Mouse (Mus musculus) intestine, embryonic 14.5 days (tissue): ENCODE results near the gene Dusp7. TPM values are rescaled to one million over a fixed set of nuclear protein-coding genes. Genes with fewer than 3 reads are reported as not detected.

Source experiments
- ATAC-seq: fragments of 200-750 bp; cut with Nextera tagmentation; replicated peaks from 2 replicates; pipeline ENCODE4 v1.8.0; 2017; ENCODE audit warnings: low read depth, moderate number of reproducible peaks, moderate TSS enrichment, moderate library complexity; ENCODE audit not compliant: low FRiP score, low TSS enrichment
- DNase-seq: peaks from one replicate; pipeline ENCODE4 v3.0.0-alpha.2; 2018; ENCODE audit warnings: low spot score
- H3K27ac ChIP-seq: fragments of 300-500 bp; sonication (generic); 2 replicates; pipeline ENCODE4 v1.5.1; 2014; ENCODE audit warnings: low read depth, mild to moderate bottlenecking, control low read depth
- H3K27me3 ChIP-seq: fragments of 300-500 bp; sonication (generic); replicated peaks from 2 replicates; pipeline ENCODE4 v1.6.1; 2014; ENCODE audit warnings: low read length, control low read depth; ENCODE audit not compliant: control insufficient read depth, insufficient read depth
- H3K36me3 ChIP-seq: fragments of 300-500 bp; sonication (generic); 2 replicates; pipeline ENCODE4 v1.6.1; 2014; ENCODE audit warnings: low read length, control low read depth; ENCODE audit not compliant: control insufficient read depth, insufficient read depth
- H3K4me1 ChIP-seq: fragments of 300-500 bp; sonication (generic); replicated peaks from 2 replicates; pipeline ENCODE4 v1.6.1; 2014; ENCODE audit warnings: low read length, control low read depth, mixed read lengths; ENCODE audit not compliant: control insufficient read depth, insufficient read depth
- H3K4me2 ChIP-seq: fragments of 300-500 bp; sonication (generic); 2 replicates; pipeline ENCODE4 v1.6.1; 2014; ENCODE audit warnings: low read length
- H3K4me3 ChIP-seq: fragments of 300-500 bp; sonication (generic); 2 replicates; pipeline ENCODE4 v1.5.1; 2014; ENCODE audit warnings: low read depth, low read length, control low read depth, mixed read lengths
- H3K9ac ChIP-seq: fragments of 300-500 bp; sonication (generic); 2 replicates; pipeline ENCODE4 v1.6.1; 2014; ENCODE audit warnings: mild to moderate bottlenecking, low read length
- H3K9me3 ChIP-seq: fragments of 300-500 bp; sonication (generic); 2 replicates; pipeline ENCODE4 v1.6.1; 2016; ENCODE audit warnings: low read length, control low read depth; ENCODE audit not compliant: control insufficient read depth
- WGBS: fragments of 180-500 bp; shearing (Covaris S2); extraction: QIAGEN DNeasy Blood & Tissue Kit; methylation state at CpG from one replicate; pipeline ENCODE4 v1.1.7; 2014; 5-methylcytosine and 5-hydroxymethylcytosine counted together
- polyA plus RNA-seq: library from polyadenylated mRNA; unstranded; fragments of >200 nt; fragmentation: Nextera tagmentation; extraction: Ambion mirVana; gene quantifications from 2 replicates; pipeline ENCODE4 v1.2.1, GENCODE M21; 2014

Dusp7 gene
- polyA plus RNA-seq, 1 experiment from 2014 or later, result 19.8 TPM

GRCm38 (mm10) chr9:106369801-106370485 lies 1.5 kb downstream of the Dusp7 start:
- Histone ChIP-seq H3K36me3 (peaks cover 38% of the 10 kb centered on the region), H3K27me3 (no peaks in the 10 kb centered on the region), H3K9ac (peak overlapping the region; percentile 82), H3K27ac (no peak overlapping the region), H3K4me3 (peak overlapping the region; percentile 81), H3K4me1 (peaks cover 32% of the 10 kb centered on the region), H3K4me2 (peak overlapping the region; percentile 73), H3K9me3 (no peaks in the 10 kb centered on the region)
- DNase-seq (no peak), ATAC-seq (no peak)
- WGBS, result 6% methylated on average over 11 of the region's 11 CpGs

- peak overlapping the region; percentile 73 for H3K4me2 ChIP-seq
- ATAC-seq, result no peak
- no peaks in the 10 kb centered on the region for H3K27me3 ChIP-seq
- no peak overlapping the region for H3K27ac ChIP-seq
- peaks cover 32% of the 10 kb centered on the region for H3K4me1 ChIP-seq
- no peaks in the 10 kb centered on the region for H3K9me3 ChIP-seq
- H3K9ac ChIP-seq, result peak overlapping the region; percentile 82; the same call in 1 of the 2 replicates
- 85% methylated on average over 30 of the region's 30 CpGs for WGBS
- no peak for DNase-seq
- peak overlapping the region; percentile 81 for H3K4me3 ChIP-seq
- peaks cover 40% of the 10 kb centered on the region for H3K36me3 ChIP-seq
Measured at GRCm38 (mm10) chr9:106370620-106371383, 2.4 kb downstream of the Dusp7 start.

- ATAC-seq, result no peak
- no peaks in the 10 kb centered on the region for H3K9me3 ChIP-seq
- H3K9ac ChIP-seq, result no peak overlapping the region
- H3K4me1 ChIP-seq, result peaks cover 32% of the 10 kb centered on the region
- 47% methylated on average over 6 of the region's 6 CpGs for WGBS
- no peak for DNase-seq
- peak overlapping the region; percentile 73 for H3K4me2 ChIP-seq
- H3K36me3 ChIP-seq, result peaks cover 40% of the 10 kb centered on the region
- H3K27ac ChIP-seq, result no peak overlapping the region
- no peaks in the 10 kb centered on the region for H3K27me3 ChIP-seq
- no peak overlapping the region for H3K4me3 ChIP-seq
Measured at GRCm38 (mm10) chr9:106371384-106371671, 2.9 kb downstream of the Dusp7 start.

- WGBS, result 13% methylated on average over 6 of the region's 6 CpGs
- Histone ChIP-seq H3K9ac (no peak overlapping the region), H3K4me2 (peak overlapping the region; percentile 73), H3K27me3 (no peaks in the 10 kb centered on the region), H3K36me3 (peaks cover 40% of the 10 kb centered on the region), H3K4me3 (no peak overlapping the region), H3K9me3 (no peaks in the 10 kb centered on the region), H3K27ac (no peak overlapping the region), H3K4me1 (peaks cover 32% of the 10 kb centered on the region)
- ATAC-seq, result no peak
- no peak for DNase-seq
Measured at GRCm38 (mm10) chr9:106371776-106372175, 3.3 kb downstream of the Dusp7 start.

GRCm38 (mm10) chr9:106372431-106373412 lies 4.3 kb downstream of the Dusp7 start:
- no peak overlapping the region for H3K4me3 ChIP-seq
- no peaks in the 10 kb centered on the region for H3K9me3 ChIP-seq
- no peaks in the 10 kb centered on the region for H3K27me3 ChIP-seq
- peak overlapping the region; percentile 73 for H3K4me2 ChIP-seq
- H3K36me3 ChIP-seq, result peaks cover 49% of the 10 kb centered on the region
- H3K4me1 ChIP-seq, result peaks cover 26% of the 10 kb centered on the region
- WGBS, result 87% methylated on average over 11 of the region's 11 CpGs
- ATAC-seq (no peak), DNase-seq (no peak)
- no peak overlapping the region for H3K27ac ChIP-seq
- H3K9ac ChIP-seq, result no peak overlapping the region

GRCm38 (mm10) chr9:106373973-106374372 lies 5.5 kb downstream of the Dusp7 start:
- Histone ChIP-seq H3K27ac (no peak overlapping the region), H3K9me3 (no peaks in the 10 kb centered on the region), H3K4me3 (no peak overlapping the region), H3K4me2 (no peak overlapping the region), H3K27me3 (no peaks in the 10 kb centered on the region), H3K9ac (no peak overlapping the region), H3K36me3 (peaks cover 53% of the 10 kb centered on the region), H3K4me1 (peaks cover 26% of the 10 kb centered on the region)
- 87% methylated on average over 7 of the region's 7 CpGs for WGBS
- no peak for DNase-seq
- no peak for ATAC-seq

- WGBS, result 91% methylated on average over 8 of the region's 8 CpGs
- DNase-seq, result no peak
- no peak overlapping the region for H3K4me3 ChIP-seq
Measured at GRCm38 (mm10) chr9:106377247-106377646, 8.8 kb downstream of the Dusp7 start.

DNA sequence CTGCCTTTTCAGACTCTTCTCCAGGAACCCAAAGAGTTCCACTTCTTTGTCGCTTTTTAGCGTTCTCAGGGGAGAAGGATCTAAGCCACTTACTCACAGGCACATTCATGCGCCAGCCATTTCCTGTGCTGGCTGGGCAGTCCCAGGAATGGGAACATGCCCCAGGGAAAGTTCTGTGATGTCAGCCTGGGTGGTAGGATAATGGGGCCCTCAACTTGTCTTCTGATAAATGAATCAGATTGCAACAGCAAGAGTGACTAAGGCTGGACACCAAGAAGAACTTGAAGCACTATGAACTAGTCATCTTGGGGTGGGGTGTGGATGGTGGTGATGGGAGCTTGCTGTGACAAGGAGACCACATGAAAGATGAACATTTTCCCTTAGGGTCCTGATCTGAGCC lies 9.6 kb downstream of the Dusp7 start:
- H3K4me3 ChIP-seq, result no peak overlapping the region
- H3K4me1 ChIP-seq, result no peaks in the 10 kb centered on the region
- ATAC-seq (no peak), DNase-seq (no peak)
- no peak overlapping the region for H3K9ac ChIP-seq
- H3K4me2 ChIP-seq, result no peak overlapping the region
- H3K27ac ChIP-seq, result no peak overlapping the region
- no peaks in the 10 kb centered on the region for H3K27me3 ChIP-seq
- H3K36me3 ChIP-seq, result peaks cover 34% of the 10 kb centered on the region
- no peaks in the 10 kb centered on the region for H3K9me3 ChIP-seq
- 80% methylated on average over 3 of the region's 3 CpGs for whole genome bisulfite sequencing

More at GRCm38 (mm10) chr9:106377247-106377646, 8.8 kb downstream of the Dusp7 start:
- Histone ChIP-seq H3K4me1 (peaks cover 3% of the 10 kb centered on the region), H3K9me3 (no peaks in the 10 kb centered on the region), H3K4me2 (no peak overlapping the region), H3K27ac (no peak overlapping the region), H3K9ac (no peak overlapping the region), H3K27me3 (no peaks in the 10 kb centered on the region), H3K36me3 (peaks cover 42% of the 10 kb centered on the region)
- ATAC-seq, result no peak
